Mouse (Mus musculus): ENCODE measurements at regions not wholly inside any gene's neighbourhood (a gene's known extent, or its start where the extent isn't known, plus 50 kb on each side); places are given as distances from the start of the nearest gene placed in this dataset.

- TF ChIP-seq CTCF (conservative IDR thresholded peaks at IDR 0.05; ENCODE audit: insufficient read depth, insufficient read length, low read depth, low read length) (no peak), POLR2A (IDR thresholded peaks at IDR 0.05; ENCODE audit: low read depth, low read length) (no peak)
Observed at GRCm38 (mm10) chr4:114336747-114337090, 69.8 kb upstream of the Trabd2b start.
